Mouse (Mus musculus): ENCODE results near the gene Trpv4. TPM values are rescaled to one million over a fixed set of nuclear protein-coding genes. Genes with fewer than 3 reads are reported as not detected.

Gene Trpv4
- polyA plus RNA-seq, 1 experiment from 2014 or later: 2.1 TPM

DNA sequence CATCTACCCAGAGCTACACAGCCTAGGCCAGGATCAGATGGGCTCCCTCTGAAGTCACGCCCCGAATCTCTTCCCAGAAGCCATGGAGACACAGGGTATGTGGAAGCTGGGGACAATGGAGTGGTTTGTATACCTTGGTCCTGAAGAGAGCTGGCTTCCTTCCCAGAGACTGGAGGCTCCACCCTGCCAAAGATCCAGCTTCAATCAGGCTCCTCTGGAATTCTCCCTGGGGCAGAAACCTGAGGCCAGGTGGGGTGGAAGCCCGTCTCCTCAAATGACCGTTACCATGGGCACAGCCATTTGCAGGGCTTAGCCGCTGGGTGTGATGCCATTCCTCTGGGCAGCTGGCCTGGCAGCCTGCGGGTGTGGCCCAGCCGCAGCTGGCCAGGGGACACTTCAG lies 6.5 kb upstream of the Trpv4 start:
- H3K4me1 ChIP-seq (replicated peaks; ENCODE audit: control insufficient read depth, insufficient read depth): no peaks in the 10 kb centered on the region
- ATAC-seq (ENCODE audit: low FRiP score, low TSS enrichment) (no peak), DNase-seq (ENCODE audit: low spot score) (peak; percentile 37)
- WGBS: 58% methylated on average over 7 of the region's 7 CpGs
- no peaks in the 10 kb centered on the region for H3K27me3 ChIP-seq (ENCODE audit: control insufficient read depth, insufficient read depth, low read length)
- TF ChIP-seq EP300 (optimal IDR thresholded peaks at IDR 0.05) (no peak), CTCF (IDR thresholded peaks at IDR 0.05; ENCODE audit: low read depth) (no peak)
- no peaks in the 10 kb centered on the region for H3K36me3 ChIP-seq (ENCODE audit: control insufficient read depth, insufficient read depth, low read length)
- no peak overlapping the region for H3K27ac ChIP-seq (replicated peaks)
- H3K4me2 ChIP-seq (replicated peaks; ENCODE audit: low read depth): no peak overlapping the region
- no peak overlapping the region for H3K9ac ChIP-seq (ENCODE audit: low read length)
- H3K4me3 ChIP-seq (ENCODE audit: low read depth, low read length): no peak overlapping the region
- H3K9me3 ChIP-seq (ENCODE audit: control insufficient read depth, low read length): no peaks in the 10 kb centered on the region

DNA sequence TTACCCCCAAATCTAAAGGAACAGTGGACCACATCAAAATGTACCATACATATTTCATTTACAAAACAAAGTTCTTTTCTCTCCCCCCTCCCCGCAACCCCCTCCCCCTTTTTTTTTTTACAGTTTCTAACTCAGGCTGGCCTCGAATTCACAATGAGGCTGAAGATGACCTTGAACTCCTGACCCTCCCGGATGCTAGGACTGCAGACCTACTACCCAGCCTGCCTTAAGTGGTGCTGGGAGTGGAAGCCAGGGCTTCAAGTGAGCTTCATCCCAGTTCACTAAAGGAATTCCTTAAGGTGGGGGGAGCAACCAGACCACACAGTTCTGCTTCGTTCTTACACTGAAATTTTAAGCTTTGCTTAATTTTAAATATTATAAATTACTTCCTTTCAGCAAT lies 5.9 kb upstream of the Trpv4 start:
- no peaks in the 10 kb centered on the region for H3K36me3 ChIP-seq (ENCODE audit: control insufficient read depth, insufficient read depth, low read length)
- no peaks in the 10 kb centered on the region for H3K9me3 ChIP-seq (ENCODE audit: control insufficient read depth, low read length)
- H3K4me1 ChIP-seq (replicated peaks; ENCODE audit: control insufficient read depth, insufficient read depth): no peaks in the 10 kb centered on the region
- DNase-seq (ENCODE audit: low spot score) (no peak), ATAC-seq (ENCODE audit: low FRiP score, low TSS enrichment) (no peak)
- TF ChIP-seq EP300 (optimal IDR thresholded peaks at IDR 0.05) (no peak), CTCF (IDR thresholded peaks at IDR 0.05; ENCODE audit: low read depth) (no peak)
- no peak overlapping the region for H3K27ac ChIP-seq (replicated peaks)
- H3K4me3 ChIP-seq (ENCODE audit: low read depth, low read length): no peak overlapping the region
- WGBS: 66% methylated on average over 4 of the region's 4 CpGs
- H3K9ac ChIP-seq (ENCODE audit: low read length): no peak overlapping the region
- H3K4me2 ChIP-seq (replicated peaks; ENCODE audit: low read depth): no peak overlapping the region
- H3K27me3 ChIP-seq (ENCODE audit: control insufficient read depth, insufficient read depth, low read length): no peaks in the 10 kb centered on the region

DNA sequence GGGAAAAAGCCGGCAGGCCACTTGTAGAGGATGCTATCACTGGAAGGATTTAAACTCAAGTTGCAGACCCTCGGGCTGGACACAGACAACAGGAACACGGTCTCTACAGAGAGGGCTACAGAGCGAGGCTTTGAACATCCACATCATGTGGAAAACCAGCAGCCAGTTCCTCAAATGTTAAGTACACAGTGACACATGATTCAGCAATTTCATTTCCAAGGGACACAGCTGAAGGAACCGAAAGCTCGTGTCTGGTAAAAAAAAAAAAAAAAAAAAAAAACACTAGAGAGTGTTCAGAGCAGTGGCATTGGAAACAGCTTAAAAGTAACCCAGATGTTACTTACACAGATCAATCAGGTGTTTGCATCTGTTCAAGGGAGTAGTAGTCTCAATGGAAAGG lies 2.8 kb upstream of the Trpv4 start:
- H3K4me1 ChIP-seq (replicated peaks; ENCODE audit: control insufficient read depth, insufficient read depth): no peaks in the 10 kb centered on the region
- TF ChIP-seq EP300 (optimal IDR thresholded peaks at IDR 0.05) (no peak), CTCF (IDR thresholded peaks at IDR 0.05; ENCODE audit: low read depth) (no peak)
- H3K9me3 ChIP-seq (ENCODE audit: control insufficient read depth, low read length): no peaks in the 10 kb centered on the region
- H3K36me3 ChIP-seq (ENCODE audit: control insufficient read depth, insufficient read depth, low read length): no peaks in the 10 kb centered on the region
- ATAC-seq (ENCODE audit: low FRiP score, low TSS enrichment) (no peak), DNase-seq (ENCODE audit: low spot score) (no peak)
- no peak overlapping the region for H3K27ac ChIP-seq (replicated peaks)
- no peak overlapping the region for H3K9ac ChIP-seq (ENCODE audit: low read length)
- no peaks in the 10 kb centered on the region; the same call in 1 of the 2 replicates for H3K27me3 ChIP-seq (ENCODE audit: control insufficient read depth, insufficient read depth, low read length)
- H3K4me3 ChIP-seq (ENCODE audit: low read depth, low read length): no peak overlapping the region
- WGBS: 60% methylated on average over 6 of the region's 6 CpGs
- no peak overlapping the region for H3K4me2 ChIP-seq (replicated peaks; ENCODE audit: low read depth)

DNA sequence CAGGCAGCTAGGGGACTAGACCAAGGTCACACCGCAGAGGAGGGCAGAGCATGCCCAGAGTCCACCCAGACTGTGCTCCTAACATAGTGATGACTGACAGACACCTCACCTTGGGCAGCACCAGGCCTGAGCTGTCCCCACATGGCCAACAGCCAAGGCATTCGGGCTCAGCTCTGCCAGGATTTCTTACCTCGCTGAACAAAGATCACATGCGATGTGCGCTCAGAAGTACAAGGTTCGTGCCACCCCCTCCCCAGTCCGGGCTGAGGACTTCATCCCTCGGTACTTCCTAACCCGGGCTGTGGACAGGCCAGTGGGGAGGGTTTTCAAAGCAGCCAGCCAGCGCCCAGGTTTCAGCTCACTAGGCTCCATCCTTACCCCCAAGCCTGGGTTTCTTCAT lies 795 bp downstream of the Trpv4 start:
- DNase-seq (ENCODE audit: low spot score): no peak
- Histone ChIP-seq H3K4me2 (replicated peaks; ENCODE audit: low read depth) (peak overlapping the region; percentile 84), H3K9ac (ENCODE audit: low read length) (peak overlapping the region; percentile 56; the same call in 1 of the 2 replicates), H3K36me3 (ENCODE audit: control insufficient read depth, insufficient read depth, low read length) (no peaks in the 10 kb centered on the region), H3K27me3 (ENCODE audit: control insufficient read depth, insufficient read depth, low read length) (no peaks in the 10 kb centered on the region; the same call in 1 of the 2 replicates), H3K4me3 (ENCODE audit: low read depth, low read length) (peak overlapping the region; percentile 48), H3K9me3 (ENCODE audit: control insufficient read depth, low read length) (no peaks in the 10 kb centered on the region), H3K27ac (replicated peaks) (no peak overlapping the region), H3K4me1 (replicated peaks; ENCODE audit: control insufficient read depth, insufficient read depth) (no peaks in the 10 kb centered on the region)
- 35% methylated on average over 10 of the region's 10 CpGs for whole genome bisulfite sequencing
- TF ChIP-seq EP300 (optimal IDR thresholded peaks at IDR 0.05): no peak
- TF ChIP-seq CTCF (IDR thresholded peaks at IDR 0.05; ENCODE audit: low read depth): no peak
- ATAC-seq (ENCODE audit: low FRiP score, low TSS enrichment): no peak

DNA sequence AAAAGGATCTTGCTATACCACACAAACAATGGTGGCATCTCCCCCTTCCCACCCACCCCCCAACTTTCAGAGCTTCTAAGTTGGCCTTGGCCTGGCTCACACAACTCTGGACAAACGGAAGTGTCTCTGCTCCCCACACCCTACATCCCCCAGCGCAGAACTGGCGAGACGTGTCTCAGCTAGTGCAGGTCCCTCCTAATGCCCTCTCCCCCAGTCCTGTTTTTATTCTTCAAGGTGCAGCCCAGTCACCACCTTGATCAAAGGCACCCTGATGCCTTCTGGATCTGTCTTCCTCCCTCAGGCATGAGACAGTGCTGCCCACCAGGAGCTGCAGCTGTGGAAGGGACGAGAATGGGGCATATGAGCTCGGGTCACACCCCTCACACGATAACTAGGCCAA lies 1.9 kb downstream of the Trpv4 start:
- H3K27me3 ChIP-seq (ENCODE audit: control insufficient read depth, insufficient read depth, low read length): no peaks in the 10 kb centered on the region; the same call in 1 of the 2 replicates
- no peak overlapping the region for H3K9ac ChIP-seq (ENCODE audit: low read length)
- no peak for ATAC-seq (ENCODE audit: low FRiP score, low TSS enrichment)
- WGBS: 79% methylated on average over 7 of the region's 7 CpGs
- no peak for TF ChIP-seq CTCF (IDR thresholded peaks at IDR 0.05; ENCODE audit: low read depth)
- TF ChIP-seq EP300 (optimal IDR thresholded peaks at IDR 0.05): no peak
- no peak overlapping the region for H3K27ac ChIP-seq (replicated peaks)
- DNase-seq (ENCODE audit: low spot score): no peak
- no peaks in the 10 kb centered on the region; the same call in 1 of the 2 replicates for H3K4me1 ChIP-seq (replicated peaks; ENCODE audit: control insufficient read depth, insufficient read depth)
- H3K4me3 ChIP-seq (ENCODE audit: low read depth, low read length): no peak overlapping the region
- no peak overlapping the region for H3K4me2 ChIP-seq (replicated peaks; ENCODE audit: low read depth)
- no peaks in the 10 kb centered on the region for H3K36me3 ChIP-seq (ENCODE audit: control insufficient read depth, insufficient read depth, low read length)
- H3K9me3 ChIP-seq (ENCODE audit: control insufficient read depth, low read length): no peaks in the 10 kb centered on the region

DNA sequence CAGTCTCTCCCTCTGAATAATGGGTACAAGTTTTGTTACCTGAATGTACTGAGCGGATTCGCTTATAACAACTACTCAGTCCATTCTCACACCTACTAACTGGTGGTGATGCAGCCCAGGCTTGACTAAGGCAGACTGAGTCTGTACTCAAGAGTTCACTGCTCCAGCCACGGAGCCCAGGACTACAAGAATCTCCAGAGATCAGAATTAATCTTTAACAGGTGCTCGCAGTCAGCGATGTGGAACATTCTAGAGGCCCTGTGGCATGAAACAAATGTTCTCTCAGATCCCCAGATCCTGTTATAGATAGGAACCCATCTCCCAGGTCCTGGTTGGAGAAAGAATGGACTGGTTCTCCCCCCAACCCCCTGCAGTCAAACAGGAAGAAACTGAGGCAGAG lies 2.5 kb downstream of the Trpv4 start:
- Histone ChIP-seq H3K27me3 (ENCODE audit: control insufficient read depth, insufficient read depth, low read length) (no peaks in the 10 kb centered on the region; the same call in 1 of the 2 replicates), H3K4me2 (replicated peaks; ENCODE audit: low read depth) (no peak overlapping the region), H3K4me3 (ENCODE audit: low read depth, low read length) (no peak overlapping the region), H3K36me3 (ENCODE audit: control insufficient read depth, insufficient read depth, low read length) (no peaks in the 10 kb centered on the region), H3K9ac (ENCODE audit: low read length) (no peak overlapping the region), H3K9me3 (ENCODE audit: control insufficient read depth, low read length) (no peaks in the 10 kb centered on the region), H3K27ac (replicated peaks) (no peak overlapping the region), H3K4me1 (replicated peaks; ENCODE audit: control insufficient read depth, insufficient read depth) (no peaks in the 10 kb centered on the region; the same call in 1 of the 2 replicates)
- TF ChIP-seq CTCF (IDR thresholded peaks at IDR 0.05; ENCODE audit: low read depth): no peak
- no peak for TF ChIP-seq EP300 (optimal IDR thresholded peaks at IDR 0.05)
- ATAC-seq (ENCODE audit: low FRiP score, low TSS enrichment): no peak
- WGBS: 86% methylated on average over 5 of the region's 5 CpGs
- DNase-seq (ENCODE audit: low spot score): no peak
